Mouse (Mus musculus) embryonic facial prominence, embryonic 12.5 days (tissue): Measurements from ENCODE around the gene Il17rd. TPM values are rescaled to one million over a fixed set of nuclear protein-coding genes. Genes with fewer than 3 reads are reported as not detected.

ENCODE experiments used
- ATAC-seq: fragments of 200-750 bp; cut with Nextera tagmentation; 2 replicates; pipeline ENCODE4 v1.8.0; 2017; ENCODE audit not compliant: insufficient number of reproducible peaks, insufficient read depth, low FRiP score, low TSS enrichment
- H3K27ac ChIP-seq: fragments of 300-500 bp; sonication (generic); 2 replicates; pipeline ENCODE4 v1.5.1; 2016; ENCODE audit warnings: mild to moderate bottlenecking
- H3K27me3 ChIP-seq: fragments of 300-500 bp; sonication (generic); 2 replicates; pipeline ENCODE4 v1.6.1; 2016; ENCODE audit warnings: mild to moderate bottlenecking, moderate library complexity
- H3K36me3 ChIP-seq: fragments of 300-500 bp; sonication (generic); 2 replicates; pipeline ENCODE4 v1.6.1; 2016; ENCODE audit warnings: mild to moderate bottlenecking
- H3K4me1 ChIP-seq: fragments of 300-500 bp; sonication (generic); 2 replicates; pipeline ENCODE4 v1.6.1; 2016
- H3K4me2 ChIP-seq: fragments of 300-500 bp; sonication (generic); replicated peaks from 2 replicates; pipeline ENCODE4 v1.6.1; 2016; ENCODE audit warnings: mild to moderate bottlenecking, moderate library complexity
- H3K4me3 ChIP-seq: fragments of 300-500 bp; sonication (generic); 2 replicates; pipeline ENCODE4 v1.5.1; 2016; ENCODE audit warnings: mild to moderate bottlenecking
- H3K9ac ChIP-seq: fragments of 300-500 bp; sonication (generic); 2 replicates; pipeline ENCODE4 v1.6.1; 2016; ENCODE audit warnings: mild to moderate bottlenecking, moderate library complexity
- H3K9me3 ChIP-seq: fragments of 300-500 bp; sonication (generic); 2 replicates; pipeline ENCODE4 v1.6.1; 2016; ENCODE audit warnings: mild to moderate bottlenecking, moderate library complexity
- WGBS: fragments of 180-500 bp; shearing (Covaris S2); methylation state at CpG from one replicate; pipeline ENCODE4 v1.1.7; 2016; 5-methylcytosine and 5-hydroxymethylcytosine counted together
- polyA plus RNA-seq: library from polyadenylated mRNA; unstranded; fragments of >200 nt; fragmentation: Nextera tagmentation; extraction: Ambion mirVana; gene quantifications from 2 replicates; pipeline ENCODE4 v1.2.1, GENCODE M21; 2016

The Il17rd gene
- polyA plus RNA-seq, 1 experiment from 2014 or later: 11.2 TPM

DNA sequence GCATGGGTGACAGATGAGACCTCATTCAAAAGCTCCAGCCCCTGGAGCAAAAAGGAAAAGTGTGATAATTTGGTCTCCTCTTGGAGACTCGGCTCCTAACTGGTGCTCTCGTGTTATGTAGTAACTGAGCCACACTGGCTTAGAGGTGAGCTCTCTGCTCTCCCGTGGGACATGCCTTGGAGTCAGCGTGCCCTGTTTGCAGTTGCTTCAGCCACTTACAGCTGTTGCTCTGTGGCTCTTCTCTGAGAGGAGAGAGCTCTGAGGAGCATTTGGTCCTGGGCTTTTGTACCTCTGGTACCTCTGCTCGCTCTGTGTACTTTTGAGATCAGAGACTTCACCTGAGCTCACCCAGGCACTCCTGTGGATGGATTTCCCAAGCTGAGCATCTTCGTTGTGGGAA is 116.3 kb downstream of the Il17rd start:
- no peaks in the 10 kb centered on the region for H3K27me3 ChIP-seq
- no peak overlapping the region for H3K27ac ChIP-seq
- no peak overlapping the region for H3K9ac ChIP-seq
- H3K9me3 ChIP-seq: no peaks in the 10 kb centered on the region
- H3K4me1 ChIP-seq: peaks cover 25% of the 10 kb centered on the region
- H3K4me3 ChIP-seq: no peak overlapping the region
- no peak for ATAC-seq
- 62% methylated on average over 6 of the region's 6 CpGs for WGBS
- no peak overlapping the region for H3K4me2 ChIP-seq
- no peaks in the 10 kb centered on the region for H3K36me3 ChIP-seq

- 79% methylated on average over 6 of the region's 6 CpGs for WGBS
- Histone ChIP-seq H3K4me1 (peaks cover 21% of the 10 kb centered on the region), H3K27me3 (no peaks in the 10 kb centered on the region), H3K4me2 (no peak overlapping the region), H3K9ac (no peak overlapping the region), H3K36me3 (no peaks in the 10 kb centered on the region), H3K9me3 (no peaks in the 10 kb centered on the region), H3K27ac (no peak overlapping the region), H3K4me3 (no peak overlapping the region)
- ATAC-seq: no peak
Measured at GRCm38 (mm10) chr14:27156032-27156431, 117.3 kb downstream of the Il17rd start.

Other genes with a start within 250 kb of the Il17rd start
- 0.12 TPM in 1 of 2 replicates, not detected in the other for gene Asb14, start 144.4 kb upstream of the Il17rd start, polyA plus RNA-seq
- gene Appl1, start 67.7 kb upstream of the Il17rd start, polyA plus RNA-seq: 51.3 and 51.7 TPM in 2 replicates
- gene Hesx1, start 44.5 kb upstream of the Il17rd start, polyA plus RNA-seq: 0.88 and 2.7 TPM in 2 replicates
- gene Arhgef3, start 76.0 kb downstream of the Il17rd start, polyA plus RNA-seq: 8.1 and 8.4 TPM in 2 replicates